Mouse (Mus musculus): Measurements from ENCODE around the gene Vipr1.
A peak's percentile ranks its signal among the peaks of the same experiment; 100 is the strongest.
"Not testable (repeated sequence)": the region's sequence is repeated elsewhere in the genome, so short reads cannot be mapped to it uniquely, and the experiment has no call there.

Vipr1 gene

DNA sequence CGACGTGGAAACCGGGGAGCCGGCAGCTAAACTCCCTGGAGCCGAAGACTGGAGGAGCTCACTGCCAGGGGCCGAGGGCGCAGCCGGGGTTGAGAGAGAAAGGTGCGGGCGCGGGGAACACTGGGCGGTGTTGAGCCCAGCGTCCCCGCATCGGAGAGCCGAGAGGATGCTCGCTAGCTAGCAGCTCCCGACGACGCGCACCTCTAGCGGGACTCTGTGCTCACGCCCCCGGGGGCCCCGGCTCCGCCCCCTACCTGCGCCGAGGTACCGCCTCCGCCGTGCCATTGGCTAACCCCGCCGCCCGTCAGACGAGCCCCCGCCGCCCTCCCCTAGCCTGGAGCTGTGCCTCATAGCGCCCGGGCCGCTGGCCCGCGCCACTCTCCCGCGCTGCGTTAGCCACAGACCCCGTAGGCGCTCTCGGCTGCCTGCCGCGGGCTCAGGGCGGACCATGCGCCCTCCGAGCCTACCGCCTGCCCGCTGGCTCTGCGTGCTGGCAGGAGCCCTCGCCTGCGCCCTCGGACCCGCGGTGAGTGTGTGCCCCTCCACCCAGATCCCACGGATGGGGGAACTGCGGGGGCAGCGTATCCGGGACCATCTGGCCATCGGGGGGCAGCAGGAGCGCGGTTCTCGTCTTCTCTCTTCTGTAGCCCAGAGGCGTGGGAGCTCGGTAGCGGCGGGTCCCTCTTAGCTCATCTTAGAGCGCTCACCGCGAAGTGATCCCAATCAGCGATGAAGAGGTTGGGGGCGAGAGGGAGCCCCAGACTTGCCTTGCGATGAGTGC is at the start of gene Vipr1:
Gene Vipr1, plus strand, starts transcription at position 316 of the 781 bp plus-strand sequence.
- peak; percentile 83 for DNase-seq

DNA sequence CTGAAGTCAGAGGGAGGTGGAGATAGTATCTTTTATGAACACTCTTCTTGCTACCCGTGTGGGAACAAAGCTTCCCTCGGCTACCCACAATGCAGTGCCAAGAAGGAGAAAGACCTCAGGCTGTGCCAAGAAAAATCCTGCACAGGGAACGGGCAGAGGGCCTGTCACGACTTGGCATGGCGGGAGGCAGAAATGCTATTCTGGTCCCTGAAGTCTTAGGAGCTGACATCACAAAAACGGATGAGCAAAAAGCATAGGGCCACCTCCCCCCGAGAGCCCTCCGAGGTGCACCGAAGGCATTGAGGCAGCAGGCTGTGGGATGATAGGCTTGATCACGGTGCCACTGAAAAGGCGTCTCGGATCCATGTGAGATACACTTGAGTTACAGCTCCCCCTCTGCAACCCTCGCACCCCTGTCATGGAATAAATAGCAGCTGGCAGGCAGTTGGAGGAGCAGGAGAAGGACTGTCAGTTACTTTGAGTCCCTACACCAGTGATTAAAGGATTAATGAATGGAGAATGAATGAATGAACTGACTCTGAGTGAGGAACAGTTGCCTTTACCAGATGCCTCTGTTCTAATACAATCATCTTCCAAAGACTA is 49.5 kb upstream of the Vipr1 start:
- DNase-seq: no peak

DNA sequence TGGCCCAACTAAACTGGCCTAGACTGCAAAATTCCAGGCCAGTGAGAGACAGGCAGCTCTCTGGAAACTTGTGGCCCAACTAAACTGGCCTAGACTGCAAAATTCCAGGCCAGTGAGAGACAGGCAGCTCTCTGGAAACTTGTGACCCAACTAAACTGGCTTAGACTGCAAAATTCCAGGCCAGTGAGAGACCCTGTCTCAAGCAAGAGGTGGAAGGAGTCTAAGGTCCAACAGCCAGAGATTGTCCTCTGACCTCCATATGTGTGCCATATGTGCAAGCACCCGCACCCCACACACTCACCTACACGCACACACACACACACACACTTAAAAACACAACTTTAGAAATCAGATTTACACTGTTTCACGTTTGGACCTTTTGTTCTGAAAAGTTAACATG is 48.7 kb upstream of the Vipr1 start:
- not testable (repeated sequence) for DNase-seq

DNA sequence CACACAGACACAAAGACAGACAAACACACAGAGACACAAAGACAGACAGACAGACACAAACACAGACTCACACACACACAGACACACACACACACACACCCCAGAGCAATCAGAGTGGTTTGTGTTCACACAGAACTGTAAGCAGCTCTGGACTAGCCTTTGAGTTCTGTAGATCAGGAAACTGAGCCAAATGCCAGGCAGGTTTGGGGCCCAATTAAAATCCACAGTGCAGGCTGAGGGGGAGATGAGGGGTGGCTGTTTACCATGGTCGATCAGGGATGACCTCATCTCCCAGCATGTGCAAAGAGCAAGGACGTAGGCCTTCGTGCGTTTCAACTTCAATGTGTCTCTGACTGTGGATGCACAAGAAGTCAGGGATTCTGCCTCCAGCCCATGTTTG is 47.7 kb upstream of the Vipr1 start:
- DNase-seq: no peak

DNA sequence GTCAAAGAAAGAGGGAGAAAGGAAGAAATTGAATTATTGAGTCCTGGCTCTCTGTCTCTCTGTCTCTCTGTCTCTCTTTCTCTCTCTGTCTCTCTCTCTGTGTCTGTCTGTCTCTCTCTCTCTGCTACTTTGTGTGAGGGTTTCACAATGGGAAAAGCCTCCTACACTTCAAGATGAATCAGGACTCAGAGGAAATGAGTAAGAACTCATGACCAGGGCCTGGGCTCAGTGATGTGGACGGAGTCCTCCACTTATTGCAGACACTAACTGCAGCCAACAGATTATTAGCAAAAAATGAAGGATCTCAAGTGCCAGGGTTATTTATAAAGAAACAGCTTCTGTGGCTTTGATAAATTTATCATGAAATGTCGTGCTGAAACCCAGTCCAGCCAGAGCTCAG is 44.4 kb upstream of the Vipr1 start:
- DNase-seq: no peak

DNA sequence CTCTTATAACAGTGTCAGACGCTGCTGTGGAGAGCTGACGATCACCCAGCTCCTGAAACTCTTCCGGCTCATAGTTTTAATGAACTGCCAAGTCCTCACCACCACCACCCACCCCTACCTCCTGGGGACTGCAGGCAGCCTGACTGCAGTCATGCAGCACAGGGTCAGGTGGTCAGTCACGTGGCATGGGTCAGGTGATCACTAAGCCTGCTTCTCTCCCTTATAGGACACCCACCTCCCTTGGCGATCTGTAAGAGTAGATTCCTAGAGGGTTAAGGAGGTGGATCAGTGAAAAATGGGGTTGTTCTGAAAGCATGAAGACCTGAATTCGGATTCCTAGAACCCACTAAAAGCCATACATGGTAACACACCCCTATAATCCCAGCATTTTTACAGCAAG is 43.0 kb upstream of the Vipr1 start:
- DNase-seq: no peak

DNA sequence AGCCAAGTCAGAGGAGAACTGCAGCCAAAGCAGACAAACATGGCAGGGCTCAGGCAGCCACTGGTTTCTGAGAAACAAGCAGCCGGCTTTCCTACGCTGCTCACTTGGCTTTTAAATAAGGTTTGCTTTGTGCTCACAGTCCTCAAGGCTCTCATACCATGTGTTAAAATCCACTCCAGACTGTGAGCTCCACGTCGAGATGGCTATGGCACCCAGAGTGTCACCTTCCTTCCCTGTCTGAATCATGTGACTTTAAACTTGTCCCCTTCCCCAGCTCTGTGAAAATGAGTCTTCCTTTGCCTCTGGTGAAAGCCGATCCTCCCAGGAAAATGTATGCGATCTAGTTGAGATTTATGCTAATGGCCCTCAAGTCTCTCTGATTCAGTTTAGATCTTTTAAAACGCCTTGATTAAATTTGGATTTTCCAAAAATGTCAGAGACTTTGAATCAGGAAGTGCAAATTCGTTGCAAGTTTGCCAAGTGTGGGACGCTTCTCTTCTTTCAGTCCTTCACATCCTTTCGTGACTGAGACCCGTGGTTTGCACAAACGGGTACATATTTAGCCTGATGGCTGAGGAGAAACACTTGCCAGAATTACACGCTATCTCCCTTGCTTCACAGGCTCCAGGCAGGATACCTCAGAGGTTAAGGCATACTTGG is 42.2 kb upstream of the Vipr1 start:
- DNase-seq: no peak

DNA sequence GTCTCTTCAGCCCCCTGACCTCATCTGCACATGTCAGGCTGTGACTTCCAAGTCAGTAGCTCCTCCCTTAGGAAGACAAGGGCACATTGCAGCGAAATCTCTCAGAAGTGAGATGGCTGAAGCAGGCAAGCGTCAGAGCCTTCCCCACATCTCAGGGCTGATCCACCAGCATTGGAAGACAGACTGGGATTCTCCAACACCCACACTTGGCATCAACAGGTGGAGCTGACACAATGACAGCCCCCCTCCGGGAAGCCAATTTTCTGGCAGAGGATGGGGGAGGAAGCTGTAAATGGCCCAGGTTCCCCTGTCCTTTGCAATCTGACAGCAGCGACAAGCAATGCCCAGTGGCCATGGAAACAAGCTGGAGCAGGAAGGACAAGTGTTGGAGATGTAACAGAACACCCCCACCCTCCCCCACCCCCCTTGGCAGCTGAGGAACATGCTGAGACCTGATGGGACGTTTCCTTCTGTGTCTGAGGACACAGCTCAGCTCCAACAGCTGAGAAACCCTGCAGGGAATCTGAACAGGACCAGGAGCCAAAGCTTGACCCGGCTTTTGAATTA is 41.6 kb upstream of the Vipr1 start:
- DNase-seq: peak; percentile 15 to 43

DNA sequence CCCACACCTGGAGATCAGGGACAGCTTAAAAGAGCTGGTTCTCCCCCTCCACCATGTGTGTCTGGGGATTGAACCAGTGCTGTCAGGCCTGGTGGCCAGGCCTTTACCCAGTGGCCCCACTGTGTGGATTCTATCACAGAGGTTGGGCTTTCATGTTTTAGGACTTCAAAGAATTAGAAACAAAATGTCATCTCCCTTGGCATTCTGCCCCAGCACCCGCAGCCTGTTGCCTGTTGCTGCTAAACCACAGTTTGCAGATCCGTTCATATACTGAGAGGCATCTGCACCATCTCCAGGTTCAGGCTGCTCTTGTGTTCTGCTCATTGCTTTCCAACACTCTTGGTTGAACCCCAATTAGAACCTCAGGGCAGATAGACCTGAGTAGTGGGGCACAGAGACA is 40.1 kb upstream of the Vipr1 start:
- peak; percentile 21 to 36 for DNase-seq

DNA sequence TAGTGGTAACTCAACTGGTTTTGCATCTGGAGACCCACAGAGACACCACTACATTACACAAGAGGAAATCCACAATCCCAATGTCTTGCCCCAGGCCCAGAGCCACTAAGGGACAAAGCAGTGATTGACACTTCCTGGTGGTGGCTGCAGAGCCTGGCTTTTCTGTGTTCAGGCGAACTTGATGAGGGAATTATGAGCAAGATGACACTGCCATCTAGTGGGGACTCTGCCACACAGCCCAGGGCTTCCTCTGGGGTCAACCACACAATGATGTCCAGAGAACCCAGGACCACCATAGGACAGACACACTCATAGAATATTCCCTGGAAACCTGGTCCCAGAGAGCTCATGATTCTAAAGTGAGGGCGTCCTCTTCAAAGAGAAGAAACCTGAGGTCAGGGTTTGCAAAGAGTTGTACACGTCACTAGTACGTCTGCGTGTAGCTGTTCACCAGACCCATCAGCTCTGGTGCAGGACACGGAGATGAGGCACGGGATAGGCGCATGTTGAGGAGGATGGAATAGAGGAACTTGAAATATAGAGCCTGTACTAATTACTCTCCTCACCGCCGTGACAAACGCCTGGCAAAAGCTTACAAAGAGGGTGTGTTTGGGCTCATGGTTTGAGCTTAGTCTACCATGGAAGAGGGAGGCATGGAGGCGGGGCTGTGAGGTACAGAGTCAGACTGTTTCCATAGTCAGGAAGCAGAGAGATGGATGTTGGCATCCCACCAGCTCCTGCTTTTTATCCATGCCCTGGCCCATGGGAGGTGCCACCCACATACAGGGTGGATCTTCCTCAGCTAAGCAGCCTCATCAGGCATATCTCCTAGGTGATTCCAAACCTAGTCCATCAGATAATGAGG is 36.9 kb upstream of the Vipr1 start:
- DNase-seq: peak; percentile 68 to 79

DNA sequence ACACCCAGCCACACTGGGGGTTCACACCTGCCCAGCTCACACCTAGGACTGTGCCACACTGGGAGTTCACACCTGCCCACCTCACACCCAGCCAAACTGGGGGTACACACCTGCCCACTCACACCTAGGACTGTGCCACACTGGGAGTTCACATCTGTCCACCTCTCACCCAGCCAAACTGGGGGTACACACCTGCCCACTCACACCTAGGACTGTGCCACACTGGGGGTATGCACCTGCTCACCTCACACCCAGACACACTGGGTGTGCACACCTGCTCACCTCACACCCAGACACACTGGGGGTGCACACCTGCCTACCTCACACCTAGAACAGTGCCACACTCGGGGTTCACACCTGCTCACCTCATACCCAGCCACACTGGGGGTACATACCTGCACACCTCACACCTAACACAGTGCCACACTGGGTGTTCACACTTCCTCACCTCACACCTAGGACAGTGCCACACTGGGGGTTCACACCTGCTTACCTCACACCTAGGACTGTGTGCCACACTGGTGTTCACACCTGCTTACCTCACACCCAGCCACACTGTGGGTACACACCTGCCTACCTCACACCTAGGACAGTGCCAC is 35.9 kb upstream of the Vipr1 start:
- no peak for DNase-seq

DNA sequence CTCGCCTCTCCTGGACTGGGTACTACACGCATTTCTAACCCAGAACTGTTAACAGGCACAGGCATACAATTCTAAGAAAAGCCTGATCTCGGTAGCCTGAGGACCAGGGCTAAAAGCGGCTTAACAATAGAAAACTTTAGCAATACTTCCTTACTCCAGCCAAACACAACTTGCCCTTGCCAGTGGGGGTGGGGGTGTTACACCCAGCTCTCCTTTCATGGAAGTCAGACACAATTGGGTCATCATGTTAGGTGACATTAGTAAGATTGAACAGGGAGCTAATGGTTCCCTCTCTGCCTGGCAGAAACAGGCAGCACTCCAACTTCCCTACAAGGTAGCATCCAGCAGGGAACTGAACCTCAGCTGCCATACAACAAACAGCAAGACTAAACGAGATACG is 33.1 kb upstream of the Vipr1 start:
- no peak for DNase-seq

DNA sequence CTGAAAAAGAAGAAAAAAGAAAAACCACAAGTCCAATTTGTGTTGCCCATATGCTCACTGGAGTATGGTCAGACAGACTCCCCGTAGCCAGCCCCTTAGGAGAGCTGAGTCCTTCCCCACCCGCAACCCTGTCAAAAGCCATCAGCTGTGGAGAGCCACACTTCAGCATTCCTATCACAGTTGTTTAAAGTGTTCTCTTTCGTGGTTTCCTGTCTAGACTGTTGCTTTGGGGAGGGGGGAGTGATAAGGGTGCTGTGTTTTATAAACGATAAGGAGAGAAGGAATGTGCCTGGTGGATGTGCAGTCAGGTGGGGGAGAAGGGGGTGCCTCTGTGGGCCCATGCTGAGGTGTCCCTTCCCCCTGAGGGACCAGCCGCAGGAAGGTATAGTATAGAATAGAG is 29.3 kb upstream of the Vipr1 start:
- DNase-seq: no peak

DNA sequence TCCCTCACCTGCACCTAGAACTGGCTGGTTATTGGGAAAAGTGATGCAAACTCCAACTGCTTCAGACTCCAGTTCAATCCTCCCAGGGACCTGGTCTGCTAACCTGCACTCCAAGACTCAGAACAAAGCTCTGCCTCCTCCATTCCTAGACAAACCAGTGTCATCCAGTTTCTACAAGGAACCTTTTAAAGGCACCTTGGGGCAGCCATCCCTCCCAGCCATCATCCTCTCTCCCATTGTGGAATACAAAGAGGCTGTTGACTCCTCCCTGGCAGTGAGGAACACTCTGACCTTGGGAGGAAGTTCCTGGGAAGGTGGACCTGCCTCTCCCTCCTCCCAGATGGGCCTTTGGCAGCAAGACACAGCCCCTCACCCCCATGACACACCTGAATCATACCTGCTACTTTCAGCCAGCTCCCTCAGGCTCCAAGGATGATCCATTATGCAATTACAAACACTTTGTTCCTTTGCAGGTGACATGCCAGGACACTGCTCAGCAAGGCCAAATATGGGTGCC is 28.2 kb upstream of the Vipr1 start:
- DNase-seq: no peak

DNA sequence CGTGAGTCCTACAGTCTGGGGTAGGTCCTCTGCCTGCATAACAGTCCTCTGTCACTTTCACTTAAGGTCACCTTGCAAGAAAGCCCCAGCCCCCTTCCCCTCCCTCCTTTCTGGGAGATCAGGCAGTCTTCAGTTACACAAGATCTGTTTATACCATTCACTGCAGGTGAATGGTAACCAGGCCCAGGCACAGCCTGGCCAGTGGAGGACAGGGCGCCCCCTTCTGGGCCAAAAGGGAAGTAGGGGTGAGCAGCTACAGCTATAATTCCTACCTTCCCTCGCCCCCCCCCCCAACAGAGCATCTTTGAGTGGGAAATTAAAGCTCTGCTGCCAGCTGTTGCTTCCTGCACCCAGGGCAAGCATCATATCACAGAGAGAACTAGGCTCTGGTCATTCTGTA is 26.0 kb upstream of the Vipr1 start:
- peak in 1 of 2 experiments; percentile 37 for DNase-seq

DNA sequence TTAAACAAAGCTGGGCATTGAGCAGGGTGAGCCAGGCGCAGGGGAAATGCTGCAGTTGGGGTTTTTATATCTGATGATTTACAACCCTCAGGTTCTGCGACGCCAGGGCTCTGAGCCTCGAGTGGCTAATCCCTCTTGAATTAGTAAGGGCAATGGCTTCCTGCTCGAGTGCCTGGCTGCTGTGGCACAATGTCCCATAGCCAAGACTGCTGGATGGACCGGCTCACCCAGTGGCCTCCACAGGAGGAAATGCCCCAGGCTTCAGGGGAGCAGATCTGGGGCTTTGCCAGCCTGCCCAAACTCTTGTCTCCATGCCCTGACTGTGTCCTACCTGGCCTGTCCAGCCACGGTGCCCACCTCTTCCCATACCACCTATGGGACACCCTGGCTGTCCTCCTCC is 23.1 kb upstream of the Vipr1 start:
- DNase-seq: no peak

DNA sequence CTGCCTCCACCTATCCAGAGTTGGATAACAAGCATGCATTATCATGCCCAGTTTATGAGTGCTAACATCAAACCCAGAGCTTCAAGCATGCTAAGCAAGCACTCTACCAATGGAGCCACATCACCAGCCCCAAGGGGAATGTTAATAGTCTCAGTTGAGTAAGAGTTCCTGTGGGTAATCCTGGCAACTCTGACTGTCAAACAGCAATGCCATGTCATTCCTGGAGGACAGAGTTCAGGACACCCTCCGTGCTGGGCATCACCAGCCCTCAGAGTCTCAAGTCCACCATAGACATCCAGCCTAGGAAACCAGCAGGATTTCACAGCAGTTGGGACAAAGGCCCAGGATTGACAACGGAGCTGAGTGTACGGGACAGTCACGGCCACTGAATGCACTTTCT is 19.3 kb upstream of the Vipr1 start:
- DNase-seq: no peak

DNA sequence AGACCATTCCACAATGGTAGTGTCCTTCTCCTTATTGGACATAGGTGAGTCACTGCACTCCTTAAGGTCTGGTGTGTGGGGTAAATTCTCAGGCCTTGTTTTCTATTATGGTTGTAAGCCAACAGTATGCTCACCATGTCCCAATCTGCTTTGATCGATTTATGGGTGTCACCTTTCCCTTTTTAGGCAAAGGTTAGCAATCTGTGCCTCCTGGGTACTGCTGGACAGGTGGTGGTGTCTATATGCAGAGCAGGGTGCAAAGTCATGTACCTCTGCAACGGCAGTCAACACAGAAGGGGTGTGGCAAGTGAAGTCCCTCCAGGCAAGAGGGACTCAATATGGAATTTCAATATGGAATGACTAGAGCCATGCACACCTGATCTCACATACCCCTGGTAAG is 17.6 kb upstream of the Vipr1 start:
- no peak for DNase-seq

DNA sequence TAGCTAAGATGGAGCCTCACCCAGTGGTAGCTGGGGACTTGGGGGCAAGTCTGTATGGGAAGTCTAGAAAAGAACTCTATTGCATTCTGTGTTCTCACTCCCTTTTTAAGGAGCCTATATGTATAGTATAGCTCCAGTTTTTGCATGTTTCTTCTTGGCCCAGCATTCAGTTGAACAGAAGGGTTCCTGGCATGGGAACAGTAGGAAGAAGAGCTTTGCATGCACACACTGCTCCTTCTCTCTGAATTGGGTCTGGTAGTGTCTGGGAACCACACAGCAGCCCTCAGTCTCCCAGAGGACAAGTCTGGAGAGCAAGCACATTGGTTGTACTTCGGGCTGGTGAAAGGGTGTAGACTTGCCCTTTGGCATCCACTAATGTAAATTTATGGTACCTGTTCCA is 11.9 kb upstream of the Vipr1 start:
- DNase-seq: no peak

DNA sequence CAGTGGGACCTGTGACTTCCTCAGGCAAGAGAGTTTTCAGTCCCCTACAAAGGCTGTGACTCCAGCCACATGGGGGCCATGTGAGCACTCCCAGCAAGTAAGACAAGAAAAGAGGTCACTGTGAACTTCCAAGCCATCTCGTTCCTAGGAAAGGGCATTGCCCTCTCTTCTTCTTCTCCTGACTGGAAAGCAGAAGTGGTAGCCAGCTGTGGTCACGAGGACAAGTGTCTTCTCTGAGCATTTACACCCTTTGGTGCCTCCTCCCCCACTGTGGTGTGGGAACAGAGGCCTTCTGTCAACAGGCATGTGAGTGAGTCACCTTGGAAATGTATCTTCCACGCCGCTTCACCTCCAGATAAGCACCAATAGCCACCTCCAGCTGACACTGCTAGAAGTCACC is 10.6 kb upstream of the Vipr1 start:
- peak in 1 of 2 experiments; percentile 26 for DNase-seq

DNA sequence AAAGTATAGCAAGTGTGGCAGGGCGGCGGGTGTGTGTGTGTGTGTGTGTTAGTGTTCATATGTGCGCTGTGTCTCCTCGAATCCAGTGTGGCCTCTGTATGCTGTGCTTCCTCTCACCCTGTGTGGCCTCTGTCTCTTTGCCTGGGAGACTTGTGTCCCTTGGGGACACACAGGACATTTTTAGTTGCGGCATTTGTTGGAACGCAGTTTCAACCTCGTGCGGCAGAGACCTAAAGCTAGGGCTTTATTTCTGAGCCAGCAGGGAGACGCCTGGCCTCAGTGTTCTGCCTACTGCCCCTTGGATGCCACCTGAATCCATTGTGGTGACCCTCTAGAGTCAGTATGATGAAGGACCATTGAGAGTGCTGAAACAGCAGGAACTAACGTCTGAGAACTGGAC is 9.6 kb upstream of the Vipr1 start:
- DNase-seq: no peak

DNA sequence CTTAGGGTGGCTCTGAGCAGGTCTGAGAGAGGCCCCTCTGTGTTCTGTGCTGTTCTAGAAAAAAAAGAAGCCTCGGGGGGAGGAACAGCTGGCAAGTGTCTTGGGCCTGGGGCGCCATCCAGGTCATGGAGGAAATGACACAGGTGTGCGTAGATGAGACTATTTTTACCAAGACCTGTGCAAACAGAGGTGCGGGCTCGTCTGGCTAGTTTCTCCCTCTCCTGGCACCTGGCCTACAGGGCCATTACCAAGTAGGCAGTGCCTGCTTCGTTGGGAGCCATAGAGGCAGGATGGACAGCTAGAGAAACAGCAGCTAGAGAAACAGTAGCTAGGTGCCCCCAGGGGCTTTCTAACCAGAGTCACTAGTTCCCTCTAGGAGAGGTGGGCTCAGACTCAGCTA is 9.2 kb upstream of the Vipr1 start:
- no peak for DNase-seq
